Mouse (Mus musculus) heart, adult 18-20 months (tissue): ENCODE data around the gene Fgfr4. TPM values are rescaled to one million over a fixed set of nuclear protein-coding genes. Genes with fewer than 3 reads are reported as not detected.

ENCODE experiments used
- DNase-seq, 2 experiments: peaks; one replicate each; pipeline ENCODE4 v3.0.0; 2021 to 2022; ENCODE audit warnings: mixed read lengths in 1 of 2
- total RNA-seq, 2 experiments: library from RNA; stranded (reverse); gene quantifications; 2 replicates each; pipeline ENCODE4 v1.2.3; 2021

Fgfr4 gene
- total RNA-seq, 2 experiments from 2014 or later = 0.28 to 0.30 TPM

DNA sequence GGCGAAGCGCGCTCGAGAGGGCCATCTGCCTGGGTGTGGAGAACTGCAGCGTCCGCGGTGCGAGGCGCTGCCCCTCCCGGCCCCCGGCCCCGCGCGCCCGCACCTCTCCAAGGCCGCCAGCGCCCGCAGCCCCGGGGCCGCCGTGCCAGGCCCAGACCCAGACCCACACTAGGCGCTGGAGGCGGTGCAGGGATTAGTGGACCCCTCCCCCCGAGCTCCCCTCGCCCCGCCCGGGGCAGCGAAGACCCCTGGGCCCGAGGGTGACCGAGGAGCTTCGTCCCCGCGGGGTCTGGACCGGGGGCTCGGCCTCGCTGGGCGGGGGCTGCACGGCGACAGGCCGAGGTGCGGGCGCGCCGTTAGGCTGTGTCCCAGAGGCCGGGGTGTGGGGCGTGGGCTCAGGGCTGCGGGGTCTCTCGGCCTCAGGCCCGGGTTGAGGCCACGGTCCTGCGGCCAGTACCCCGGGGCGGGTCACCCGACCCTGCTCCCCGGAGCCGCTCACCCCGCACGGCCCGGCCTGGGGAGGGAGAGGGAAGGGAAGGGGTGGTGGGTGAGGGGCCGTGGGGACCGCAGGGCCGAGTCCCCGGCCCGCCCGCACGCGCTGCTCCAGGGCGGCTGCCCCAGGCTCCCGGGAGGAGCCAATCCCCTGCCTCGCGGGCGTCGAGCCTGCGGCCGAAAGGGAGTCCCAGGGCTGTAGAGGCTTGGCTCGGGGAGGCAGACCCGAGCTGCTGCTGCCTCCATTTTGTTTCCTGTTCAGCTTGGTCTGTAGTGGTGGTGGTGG is 57.9 kb downstream of the Fgfr4 start:
- DNase-seq = peak; percentile 41 to 65

DNA sequence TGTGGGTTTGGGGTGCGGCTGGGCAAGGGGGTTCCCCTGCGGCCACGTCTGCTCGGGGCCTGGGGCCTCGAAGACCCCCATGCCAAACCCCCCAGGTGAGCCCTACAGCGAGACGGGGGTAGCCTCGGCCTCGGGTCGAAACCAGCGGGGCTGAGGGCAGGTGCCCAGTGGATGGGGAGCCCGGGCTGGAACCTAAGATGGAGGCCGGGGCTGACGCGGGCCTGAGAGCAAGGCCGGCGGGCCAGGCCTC is 58.5 kb downstream of the Fgfr4 start:
- peak in 1 of 2 experiments; percentile 87 for DNase-seq

DNA sequence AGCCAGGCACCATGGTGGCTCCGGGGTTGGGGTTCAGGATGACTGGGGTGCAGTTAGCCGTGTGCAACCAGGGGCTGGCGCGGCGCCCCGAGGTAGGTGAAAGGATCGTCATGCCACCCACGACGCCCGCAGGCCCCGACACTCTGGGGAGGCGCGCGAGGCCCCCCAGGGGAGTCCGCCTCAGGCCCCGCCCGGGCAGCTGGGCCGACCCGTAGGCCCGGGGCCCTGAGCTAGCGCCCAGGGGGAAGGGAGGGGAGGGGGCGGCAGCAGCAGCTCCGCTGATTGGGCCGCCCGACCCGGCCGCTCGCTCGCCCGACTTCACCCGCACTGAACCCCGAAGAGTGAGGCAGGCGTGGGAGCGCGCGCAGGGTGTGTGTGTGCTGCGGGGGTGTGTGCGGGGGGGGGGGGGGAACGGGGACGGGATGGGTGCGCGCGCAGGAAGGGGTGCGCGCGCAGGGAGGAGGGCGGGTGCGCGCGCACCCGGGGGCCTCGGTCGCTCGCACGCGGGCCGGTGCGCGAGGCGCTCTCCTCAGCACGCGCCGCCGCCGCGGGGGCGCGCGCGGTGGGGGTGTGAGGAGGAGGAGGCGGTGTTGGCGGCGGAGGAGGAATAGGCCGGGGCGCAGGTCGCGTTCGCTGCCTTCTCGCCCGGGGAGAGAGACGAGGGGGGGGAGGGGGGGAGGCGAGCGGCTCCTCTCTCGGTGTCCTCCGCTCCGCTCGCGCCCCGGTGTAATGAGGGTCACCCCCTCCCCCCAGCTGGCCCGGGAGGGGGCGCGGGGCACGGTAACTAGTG is 59.0 kb downstream of the Fgfr4 start:
- DNase-seq = peak; percentile 85 to 93

DNA sequence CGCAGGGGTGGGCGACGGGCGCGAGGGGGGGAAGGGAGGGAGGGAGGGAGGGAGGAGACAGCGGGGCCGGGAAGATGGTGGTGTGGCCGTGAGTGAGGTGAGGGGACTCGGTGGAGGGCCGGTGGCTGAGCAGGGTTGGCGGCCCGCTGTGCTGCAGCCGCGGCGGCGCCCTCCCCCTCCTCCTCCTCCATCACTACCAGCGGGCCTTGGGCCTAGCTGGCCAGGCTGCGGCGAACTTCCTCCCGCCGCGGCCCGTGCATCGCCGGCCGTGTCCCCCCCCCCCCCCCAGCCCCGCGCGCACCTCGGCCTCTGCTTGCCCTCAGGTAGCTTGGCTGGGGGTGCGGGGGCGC is 59.5 kb downstream of the Fgfr4 start:
- peak in 1 of 2 experiments; percentile 66 for DNase-seq

DNA sequence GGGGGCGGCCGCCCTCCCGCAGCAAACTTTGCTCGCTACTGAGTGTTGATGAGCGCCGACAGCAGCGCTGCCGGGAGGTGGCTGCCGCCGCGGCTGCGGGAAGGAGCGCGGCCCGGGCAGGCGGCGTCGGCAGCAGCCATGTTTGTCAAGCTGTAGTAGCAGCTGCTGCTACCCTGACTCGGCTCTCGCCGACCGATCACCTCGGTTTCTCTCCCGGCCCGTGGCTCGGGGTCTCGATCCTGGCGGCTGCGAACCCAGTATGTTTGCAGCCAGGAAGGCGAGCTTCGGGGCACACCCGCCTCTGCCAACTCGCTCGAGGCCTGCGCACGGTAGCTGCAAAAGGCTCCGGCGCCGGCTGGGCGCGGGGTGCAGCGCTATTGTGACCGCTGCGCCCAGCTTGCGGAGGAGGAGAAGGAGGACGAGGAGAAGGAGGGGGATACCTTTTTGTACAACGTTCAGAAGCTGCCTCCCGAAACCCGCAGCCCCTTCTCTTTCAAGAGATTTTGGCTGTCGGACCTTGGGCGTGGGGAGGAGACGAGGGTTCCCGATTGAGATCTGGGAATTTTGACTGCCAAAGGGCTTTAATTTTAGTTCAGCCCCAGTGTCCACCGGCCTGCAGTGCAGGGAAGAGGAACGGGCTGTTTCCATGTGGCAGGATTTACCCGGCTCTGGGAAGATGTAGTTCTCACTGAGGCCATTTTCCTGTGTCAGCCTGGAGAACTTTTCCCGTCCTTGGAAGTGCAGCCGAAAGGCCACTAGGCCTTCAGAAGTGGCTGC is 60.1 kb downstream of the Fgfr4 start:
- DNase-seq = peak; percentile 72 to 83

- DNase-seq = no peak
These were observed 60.8 kb downstream of the Fgfr4 start for GRCm38 (mm10) chr13:55213138-55213806.

Other genes with a start within 250 kb of the Fgfr4 start
- gene Unc5a, start 203.2 kb upstream of the Fgfr4 start, total RNA-seq = under 1 TPM; 0.42 to 0.51 TPM
- gene Hk3, start 131.3 kb upstream of the Fgfr4 start, total RNA-seq = under 1 TPM; 0.57 to 0.67 TPM
- gene Uimc1, start 52.3 kb upstream of the Fgfr4 start, total RNA-seq = 10 to 100 TPM; 16.7 to 17.0 TPM
- gene Zfp346, start 47.3 kb upstream of the Fgfr4 start, total RNA-seq = 10 to 100 TPM; 16.6 to 18.0 TPM
- gene Gm17617, start 19.1 kb upstream of the Fgfr4 start, total RNA-seq = not detected
- 10 to 100 TPM; 51.8 to 51.9 TPM for gene Nsd1, start 57.1 kb downstream of the Fgfr4 start, total RNA-seq
- gene Prelid1, start 167.9 kb downstream of the Fgfr4 start, total RNA-seq = 10 to 100 TPM; 40.4 to 47.3 TPM
- gene Rab24, start 169.3 kb downstream of the Fgfr4 start, total RNA-seq = 10 to 100 TPM; 35.2 to 38.0 TPM
- gene Mxd3, start 177.2 kb downstream of the Fgfr4 start, total RNA-seq = under 1 TPM; 0.21 to 0.37 TPM
- gene Lman2, start 210.1 kb downstream of the Fgfr4 start, total RNA-seq = 10 to 100 TPM; 46.7 to 51.6 TPM
- gene Rgs14, start 217.1 kb downstream of the Fgfr4 start, total RNA-seq = 1 to 10 TPM in 1 of 2 experiments, under 1 TPM in 1; 0.57 to 1.5 TPM
- not detected for gene Slc34a1, start 245.5 kb downstream of the Fgfr4 start, total RNA-seq